Mouse (Mus musculus) urinary bladder, postnatal 25 days (tissue): ENCODE measurements at regions not wholly inside any gene's neighbourhood (a gene's known extent, or its start where the extent isn't known, plus 50 kb on each side); places are given as distances from the start of the nearest gene placed in this dataset.

Experiments used
- DNase-seq: peaks from one replicate; pipeline ENCODE4 v3.0.0; 2022; ENCODE audit warnings: low spot score

DNA sequence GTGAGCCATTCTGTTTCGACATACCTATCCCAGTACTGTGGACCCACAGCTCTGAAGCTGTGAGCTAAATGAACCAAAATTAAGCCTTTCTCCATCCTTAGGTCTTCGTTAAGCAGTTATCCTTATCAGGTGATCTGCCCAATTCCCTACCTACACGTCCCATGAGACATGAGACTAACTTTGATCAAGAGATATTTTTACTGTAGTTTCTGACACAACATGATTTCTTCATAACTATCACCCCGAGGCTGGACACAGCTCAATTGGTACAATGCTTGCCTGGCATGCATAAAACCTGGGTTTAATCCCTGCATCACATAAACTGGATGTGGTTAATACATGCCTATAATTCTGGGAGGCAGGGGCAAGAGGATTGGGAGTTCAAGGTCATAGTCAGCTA is 82.2 kb upstream of the Elovl6 start:
- no peak for DNase-seq

DNA sequence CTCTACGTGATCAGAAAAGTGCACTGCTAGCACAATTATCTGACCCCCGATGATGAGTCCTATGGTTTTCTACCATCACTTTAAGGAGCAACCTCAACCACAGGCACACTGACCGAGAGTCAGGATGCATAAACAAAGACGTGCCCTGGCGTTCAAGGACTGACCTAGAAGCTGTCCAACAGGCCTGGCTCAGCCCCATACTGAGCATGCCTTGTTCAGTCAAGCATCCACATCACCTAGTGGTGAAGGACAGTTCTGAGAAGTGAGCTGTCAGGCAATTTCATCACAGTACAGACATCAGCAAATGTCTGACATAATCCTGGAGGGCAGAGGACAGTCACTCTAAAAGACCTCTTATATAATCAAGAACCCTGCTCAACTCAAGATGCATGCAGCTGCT is 81.5 kb upstream of the Elovl6 start:
- DNase-seq, result no peak

DNA sequence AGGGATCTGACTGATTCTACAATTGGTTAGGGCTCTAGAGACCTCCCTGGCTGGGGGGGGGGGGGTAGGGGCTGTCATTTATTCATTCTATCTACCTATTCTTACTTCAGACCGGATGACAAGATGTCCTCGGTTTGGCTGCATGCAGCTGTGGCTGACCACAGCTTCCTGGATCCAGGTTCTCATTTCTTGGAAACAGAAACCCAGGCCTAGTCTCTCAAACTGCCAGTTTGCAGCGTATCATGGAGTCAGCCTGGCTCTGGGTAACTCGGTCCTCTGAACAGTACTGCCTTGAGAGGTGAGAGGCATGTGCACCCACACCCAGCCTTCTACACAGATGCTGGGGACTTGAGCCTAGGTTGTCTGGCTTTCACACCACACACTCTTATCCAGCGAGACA is 62.1 kb upstream of the Elovl6 start:
- no peak for DNase-seq

DNA sequence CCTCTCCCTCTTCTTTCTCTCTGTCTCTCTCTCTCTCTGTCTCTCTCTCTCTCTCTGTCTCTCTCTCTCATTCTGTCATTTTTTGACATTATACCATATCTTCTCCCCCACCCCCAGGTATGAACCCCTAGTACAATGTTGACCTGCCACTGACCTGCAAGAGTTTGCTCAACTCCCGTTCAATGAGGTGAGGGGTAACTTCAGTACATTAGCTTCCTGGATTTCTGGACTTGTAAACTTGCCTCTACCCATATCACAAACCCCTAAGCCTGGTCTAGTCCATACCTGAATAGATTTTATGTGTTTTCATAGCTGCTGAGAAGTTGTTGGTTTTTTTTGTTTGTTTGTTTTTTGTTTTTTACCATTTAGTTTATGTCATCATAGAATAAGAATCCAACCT is 60.8 kb upstream of the Elovl6 start:
- no peak for DNase-seq

DNA sequence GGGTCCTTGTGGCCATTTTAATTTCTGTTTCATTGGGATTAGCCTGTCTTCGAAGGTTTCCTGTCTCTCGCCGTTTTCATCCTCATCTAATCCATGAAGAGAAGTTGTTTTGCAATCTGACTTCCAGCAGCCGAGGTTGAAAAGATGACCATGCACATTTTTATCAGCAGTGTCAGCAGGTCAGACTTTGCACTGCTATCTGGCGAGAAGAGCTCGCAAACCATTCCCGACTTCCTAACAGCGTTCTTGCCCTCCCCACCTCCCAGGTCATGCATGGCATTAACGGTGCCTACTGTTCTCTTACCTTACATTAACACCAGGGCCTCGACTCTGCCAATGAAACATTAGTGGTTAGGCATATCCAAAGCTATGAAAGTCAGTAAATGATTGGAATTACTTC is 60.1 kb upstream of the Elovl6 start:
- no peak for DNase-seq

DNA sequence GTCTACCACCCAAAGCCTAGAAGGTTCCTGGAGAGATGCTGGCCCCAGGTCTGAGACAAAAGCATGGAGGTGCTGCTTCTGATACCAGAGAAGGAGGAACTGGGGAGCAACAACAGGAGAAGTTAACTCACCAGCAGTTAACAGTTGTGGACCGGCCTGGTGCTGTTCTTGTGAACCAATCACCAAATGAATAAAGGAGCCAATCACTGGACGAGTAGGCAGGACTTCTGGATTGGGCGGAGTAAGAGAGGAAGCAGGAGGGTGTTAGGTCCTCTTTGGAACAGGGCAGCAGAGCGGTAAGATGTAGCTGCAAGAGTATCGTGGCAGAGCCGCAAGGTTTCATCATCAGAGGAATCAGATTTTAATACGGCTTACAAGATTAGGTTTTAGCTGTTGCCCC is 57.7 kb upstream of the Elovl6 start:
- DNase-seq, result no peak

DNA sequence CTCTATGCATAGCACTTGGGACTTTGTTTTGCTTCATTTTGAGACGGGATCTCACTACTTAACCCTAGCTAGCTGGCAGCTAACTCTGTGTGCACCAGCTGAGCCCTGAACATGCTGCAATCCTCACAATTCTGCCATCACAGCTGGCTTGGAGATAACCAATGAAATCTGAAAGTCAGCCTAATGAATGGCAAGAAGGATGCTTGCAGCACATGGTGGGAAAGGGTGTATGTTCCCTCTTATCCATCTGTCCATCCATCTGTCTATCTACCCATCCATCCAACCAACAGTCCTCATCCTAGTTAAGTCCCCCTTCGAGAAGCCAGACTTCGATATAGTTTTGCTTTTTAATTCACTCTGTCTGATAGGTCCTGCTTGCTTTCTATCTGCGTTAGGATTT is 55.9 kb upstream of the Elovl6 start:
- DNase-seq, result no peak

DNA sequence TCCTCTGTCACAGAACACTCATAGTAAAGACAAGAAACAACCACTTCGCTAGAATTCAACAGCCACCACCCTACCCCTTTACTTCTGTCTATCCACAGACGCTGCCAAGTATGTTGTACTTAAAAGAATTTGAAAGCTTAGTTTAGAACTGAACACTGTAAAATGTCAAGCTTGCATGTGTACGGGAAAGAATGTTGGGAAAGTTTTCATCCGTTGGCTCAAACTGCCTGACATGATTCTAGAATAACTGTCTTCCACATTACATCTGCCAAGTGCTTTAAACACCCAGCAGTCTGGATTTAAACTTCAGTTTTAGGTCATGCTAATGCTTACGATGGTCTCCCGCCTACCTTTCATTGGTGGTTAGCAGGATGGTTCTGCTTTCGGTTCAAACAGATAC is 54.1 kb upstream of the Elovl6 start:
- DNase-seq, result no peak

DNA sequence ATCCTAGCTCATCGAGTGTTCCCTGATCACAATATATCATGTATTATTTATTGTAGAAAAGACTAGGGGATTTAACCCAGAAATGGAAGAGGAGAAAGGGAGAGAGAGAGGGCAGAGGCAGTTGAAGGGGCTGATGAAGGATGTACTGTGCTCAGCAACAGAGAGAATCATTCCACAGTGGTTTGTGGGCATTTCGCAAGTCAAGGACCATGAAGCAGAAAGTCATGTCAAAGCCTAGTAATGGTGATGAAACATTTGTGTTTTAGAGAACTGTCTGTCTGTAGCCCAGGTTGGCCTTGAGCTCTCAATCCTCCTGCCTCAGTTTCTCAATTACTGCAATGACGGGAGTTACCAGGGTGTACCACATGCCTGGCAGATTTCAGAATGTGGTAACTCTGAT is 50.9 kb upstream of the Elovl6 start:
- no peak for DNase-seq
